Mouse (Mus musculus) megakaryocyte progenitor cell, adult 5-6 weeks (primary cell): Measurements from ENCODE around the gene BC051142. TPM values are rescaled to one million over a fixed set of nuclear protein-coding genes. Genes with fewer than 3 reads are reported as not detected.

Experiments
- ATAC-seq: replicated peaks from 2 replicates; pipeline ENCODE4 v1.8.0; 2016; ENCODE audit warnings: mild to moderate bottlenecking, moderate TSS enrichment, inconsistent platforms; ENCODE audit not compliant: poor library complexity
- total RNA-seq, 2 experiments: library from RNA; stranded (forward) in 1 of 2; stranded (reverse) in 1 of 2; fragments of 157-497, 149-512 nt in 1 of 2; fragments of 200-1000 nt in 1 of 2; gene quantifications; 2 replicates each; pipeline versions ENCODE4 v1.2.3 to v1.2.4; 2015 to 2017

Gene BC051142
- total RNA-seq (2015) (1.7 and 4.5 TPM in 2 replicates), total RNA-seq (2017) (1.0 and 2.4 TPM in 2 replicates)

DNA sequence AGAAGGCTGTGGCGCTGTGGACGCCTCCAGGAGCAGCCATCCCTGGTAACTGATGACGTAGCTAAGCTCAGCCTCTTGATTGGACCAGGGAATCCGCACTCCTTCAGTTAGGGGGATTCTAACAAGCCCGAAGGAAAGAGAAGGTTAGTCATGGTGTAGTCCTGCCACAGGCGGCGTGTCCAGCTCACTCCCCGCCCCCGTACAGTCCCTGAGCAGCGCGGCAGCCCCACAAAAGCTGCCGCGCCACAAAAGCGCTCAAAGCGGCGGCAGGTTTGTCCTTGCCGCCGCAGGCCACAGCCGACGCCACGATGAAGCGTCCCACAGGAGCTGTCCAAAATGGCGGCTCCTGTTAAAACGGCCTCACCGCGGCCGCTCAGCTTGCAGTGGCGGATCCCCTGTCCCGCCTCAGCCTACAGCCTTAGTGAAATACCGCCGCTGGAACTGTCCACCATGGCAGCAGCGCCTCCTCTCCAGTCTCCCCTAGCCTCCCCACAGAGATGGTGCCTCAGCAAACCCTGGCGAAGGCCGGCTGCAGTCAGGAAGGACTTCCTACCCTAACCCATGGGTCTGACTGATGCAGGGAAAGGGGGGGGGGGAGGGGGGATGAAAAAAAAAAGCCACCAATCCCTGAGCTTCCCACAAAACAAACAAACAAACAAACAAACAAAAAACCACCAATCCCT lies at the start of gene BC051142:
BC051142 (plus strand) TSS at position 110 of the 683 bp plus-strand sequence.
- peak; percentile 94 for ATAC-seq

DNA sequence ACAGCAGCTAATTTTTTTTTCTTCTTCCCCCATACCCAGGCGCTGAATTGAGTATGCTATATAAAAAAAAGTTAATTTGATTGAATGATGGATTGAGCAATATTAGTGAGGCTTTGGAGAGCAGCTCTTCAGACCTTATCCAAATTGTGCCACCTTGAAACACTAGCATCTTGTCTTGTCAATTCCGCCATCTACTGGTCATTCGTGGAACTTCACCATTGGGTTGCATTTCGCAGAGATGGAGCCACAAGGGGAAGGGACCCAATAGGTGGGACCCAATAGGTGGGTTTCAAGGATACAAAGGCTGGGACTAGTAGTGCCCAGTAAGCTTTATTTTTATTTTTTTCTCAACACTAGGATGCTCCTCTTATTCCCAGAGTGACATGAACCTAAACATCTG lies 49.2 kb upstream of the BC051142 start:
- peak; percentile 73 for ATAC-seq

DNA sequence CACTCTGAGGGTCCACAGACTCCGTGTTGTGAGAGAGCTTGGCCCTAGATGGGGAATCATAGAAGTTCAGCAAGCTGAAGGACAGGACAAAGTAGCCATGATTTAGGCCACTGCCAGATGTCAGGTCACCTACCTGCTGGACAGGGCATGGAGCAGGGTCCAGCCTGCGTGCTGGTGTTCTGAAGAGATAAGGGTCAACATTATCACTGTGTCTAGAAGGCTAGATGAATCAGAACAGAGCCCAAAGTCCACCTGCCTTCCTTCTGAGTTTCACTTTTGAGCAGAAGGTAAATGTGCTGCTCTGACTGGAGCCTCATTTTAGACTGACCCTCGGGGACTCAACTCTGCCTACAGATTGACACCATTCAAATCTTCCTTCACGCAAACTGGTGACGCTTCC lies 44.1 kb upstream of the BC051142 start, which contains the start of gene Btnl2:
Btnl2 (plus strand) TSS at position 284 of the 400 bp plus-strand sequence.
- no peak for ATAC-seq

DNA sequence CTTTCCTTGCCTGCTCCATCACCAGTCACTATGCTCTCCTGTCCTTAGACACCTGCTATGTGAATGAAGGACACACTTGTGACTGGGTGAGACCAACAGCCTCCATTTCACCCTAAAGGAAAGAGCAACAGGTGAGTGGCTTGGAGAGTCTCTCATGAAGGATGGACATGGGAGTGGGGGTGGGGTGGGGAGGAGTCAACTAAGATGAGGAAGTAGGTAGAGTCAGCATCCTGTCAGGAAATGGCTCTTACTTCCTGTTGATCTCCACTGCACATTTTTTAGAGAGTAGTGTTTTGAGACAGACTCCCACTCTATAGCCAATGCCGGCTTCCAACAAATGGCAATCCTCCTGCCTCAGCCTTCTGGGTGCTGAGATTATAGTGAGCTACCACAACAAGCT lies 43.7 kb upstream of the BC051142 start:
- ATAC-seq = 0 out of 2 replicates have a peak, but pooled peaks have one; percentile 52

DNA sequence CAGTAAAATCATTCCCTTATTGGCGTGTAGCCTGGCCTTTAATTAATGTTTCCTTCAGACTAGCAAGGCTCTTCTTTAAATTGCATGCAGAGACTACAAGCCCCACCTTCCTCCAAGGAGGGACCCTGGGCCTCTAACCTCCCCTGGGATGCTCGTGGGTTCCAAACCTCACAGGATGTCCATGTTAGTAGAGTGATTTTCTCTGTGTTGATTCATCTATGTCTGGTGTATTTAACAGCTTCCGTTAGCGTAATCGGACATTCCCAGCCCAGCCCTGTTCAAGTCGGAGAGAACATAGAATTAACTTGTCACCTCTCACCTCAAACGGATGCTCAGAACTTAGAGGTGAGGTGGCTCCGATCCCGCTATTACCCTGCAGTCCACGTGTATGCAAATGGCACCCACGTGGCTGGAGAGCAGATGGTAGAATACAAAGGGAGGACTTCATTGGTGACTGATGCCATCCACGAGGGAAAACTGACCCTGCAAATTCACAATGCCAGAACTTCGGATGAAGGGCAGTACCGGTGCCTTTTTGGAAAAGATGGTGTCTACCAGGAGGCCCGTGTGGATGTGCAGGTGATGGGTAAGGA lies 35.6 kb upstream of the BC051142 start:
- no peak for ATAC-seq

DNA sequence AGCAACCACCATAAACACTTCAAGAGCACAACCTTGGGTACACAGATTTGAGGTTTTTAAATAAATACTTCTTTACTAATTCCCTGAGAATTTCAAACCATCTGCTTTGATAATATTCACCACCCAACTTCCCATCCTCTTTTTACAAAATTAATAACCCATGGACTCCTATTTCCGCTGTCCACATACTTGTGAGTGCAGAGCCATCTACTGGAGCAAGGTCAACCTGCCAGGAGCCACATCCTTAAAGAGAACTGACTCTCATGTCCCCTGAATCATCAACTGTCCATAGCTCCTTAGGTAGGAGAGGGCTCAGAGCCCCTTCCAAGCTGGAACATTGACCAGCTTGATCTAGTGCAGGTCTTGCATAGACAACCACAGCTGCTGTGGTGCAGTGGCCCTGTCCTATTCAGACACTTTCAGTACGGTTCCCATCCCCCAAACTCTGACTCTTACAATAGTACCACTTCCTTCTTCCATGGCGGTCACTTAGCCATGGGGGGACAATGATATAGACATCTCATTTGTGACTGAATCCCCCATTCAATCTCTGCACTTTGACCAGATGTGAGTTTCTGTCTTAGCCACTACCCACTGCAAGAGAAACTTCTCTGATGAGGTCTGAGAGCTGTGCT lies 34.8 kb upstream of the BC051142 start:
- no peak for ATAC-seq

DNA sequence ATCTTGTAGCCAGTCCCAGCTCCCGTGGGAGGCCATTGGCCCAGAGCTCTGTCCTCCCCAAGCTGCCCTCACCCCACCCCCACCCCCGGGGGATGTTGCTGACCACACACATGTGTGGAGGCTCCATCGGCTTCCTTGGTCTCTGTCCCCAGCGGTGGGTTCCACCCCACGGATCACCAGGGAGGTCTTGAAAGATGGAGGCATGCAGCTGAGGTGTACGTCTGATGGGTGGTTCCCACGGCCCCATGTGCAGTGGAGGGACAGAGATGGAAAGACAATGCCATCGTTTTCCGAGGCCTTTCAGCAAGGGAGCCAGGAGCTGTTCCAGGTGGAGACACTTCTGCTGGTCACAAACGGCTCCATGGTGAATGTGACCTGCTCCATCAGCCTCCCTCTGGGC lies 33.6 kb upstream of the BC051142 start:
- ATAC-seq = no peak

DNA sequence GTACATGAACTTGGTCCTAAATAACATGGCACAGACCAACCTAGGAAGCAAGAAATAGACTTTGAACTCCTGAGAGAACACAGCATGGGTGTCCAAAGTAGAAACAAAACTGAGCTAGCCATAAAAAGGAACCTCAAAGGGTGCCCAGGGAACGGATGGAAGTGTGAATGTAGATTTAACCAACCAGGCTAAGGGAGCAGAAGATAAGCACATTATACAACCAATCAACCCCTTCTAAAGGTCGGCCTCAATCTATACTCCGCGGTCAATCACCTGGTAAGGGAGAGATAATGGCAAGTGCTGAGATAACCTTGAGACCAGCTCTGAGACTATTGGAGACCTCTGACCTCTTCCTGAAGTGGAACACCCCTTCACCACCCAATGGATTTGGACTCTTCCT lies 28.1 kb upstream of the BC051142 start:
- ATAC-seq = no peak

DNA sequence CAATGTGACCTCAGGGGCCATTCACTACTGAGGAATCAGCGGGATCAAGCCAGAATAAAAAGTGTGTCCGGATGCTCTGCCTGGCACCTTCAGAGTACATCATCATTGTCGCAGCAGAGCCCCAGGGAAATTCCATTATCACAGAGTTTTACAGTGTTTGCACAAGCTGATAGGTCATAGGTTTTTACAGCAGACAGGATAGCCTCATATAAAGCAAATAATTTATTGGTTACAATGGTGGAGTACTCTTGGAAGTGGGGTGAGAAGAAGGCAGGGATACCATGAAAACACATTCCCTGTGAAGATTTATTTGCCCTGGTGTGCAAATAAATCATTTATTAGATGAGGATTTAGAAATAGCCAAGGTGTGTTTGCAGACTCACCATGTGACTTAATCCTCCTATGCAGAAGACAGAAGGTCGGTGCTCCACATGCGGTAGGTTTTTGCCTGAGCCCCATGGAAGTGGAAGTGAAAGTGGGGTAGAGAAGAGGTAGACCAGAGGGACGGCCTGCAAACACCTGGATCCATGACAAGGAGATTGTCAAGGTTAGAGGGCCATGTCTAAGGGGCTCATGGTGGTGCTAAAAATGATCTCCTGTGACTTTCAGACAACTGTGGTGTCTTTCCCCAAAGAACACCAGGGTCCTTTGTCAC lies 25.4 kb upstream of the BC051142 start:
- ATAC-seq = no peak

DNA sequence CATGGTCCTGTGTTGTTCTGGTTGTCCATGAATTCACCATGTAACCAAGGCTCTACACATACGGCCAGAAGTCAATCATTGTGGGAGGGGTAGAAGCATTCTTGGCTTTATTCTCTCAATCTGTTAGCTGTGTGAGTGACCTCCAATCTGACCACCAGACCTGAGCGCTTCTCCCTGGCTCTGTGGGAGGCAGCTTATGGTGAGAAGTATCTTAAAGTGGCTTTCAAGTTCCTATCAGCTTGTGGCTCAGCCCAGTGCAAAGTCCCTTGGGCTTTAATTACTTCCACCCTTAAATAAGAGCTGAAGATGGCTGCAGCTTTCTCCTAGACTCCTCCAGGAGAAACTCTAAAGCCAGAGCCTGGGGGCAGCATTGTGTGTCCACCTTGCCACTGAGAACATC lies 21.8 kb upstream of the BC051142 start, which contains the start of gene Btnl1:
Btnl1 (plus strand) TSS at position 286 of the 400 bp plus-strand sequence.
- no peak for ATAC-seq

DNA sequence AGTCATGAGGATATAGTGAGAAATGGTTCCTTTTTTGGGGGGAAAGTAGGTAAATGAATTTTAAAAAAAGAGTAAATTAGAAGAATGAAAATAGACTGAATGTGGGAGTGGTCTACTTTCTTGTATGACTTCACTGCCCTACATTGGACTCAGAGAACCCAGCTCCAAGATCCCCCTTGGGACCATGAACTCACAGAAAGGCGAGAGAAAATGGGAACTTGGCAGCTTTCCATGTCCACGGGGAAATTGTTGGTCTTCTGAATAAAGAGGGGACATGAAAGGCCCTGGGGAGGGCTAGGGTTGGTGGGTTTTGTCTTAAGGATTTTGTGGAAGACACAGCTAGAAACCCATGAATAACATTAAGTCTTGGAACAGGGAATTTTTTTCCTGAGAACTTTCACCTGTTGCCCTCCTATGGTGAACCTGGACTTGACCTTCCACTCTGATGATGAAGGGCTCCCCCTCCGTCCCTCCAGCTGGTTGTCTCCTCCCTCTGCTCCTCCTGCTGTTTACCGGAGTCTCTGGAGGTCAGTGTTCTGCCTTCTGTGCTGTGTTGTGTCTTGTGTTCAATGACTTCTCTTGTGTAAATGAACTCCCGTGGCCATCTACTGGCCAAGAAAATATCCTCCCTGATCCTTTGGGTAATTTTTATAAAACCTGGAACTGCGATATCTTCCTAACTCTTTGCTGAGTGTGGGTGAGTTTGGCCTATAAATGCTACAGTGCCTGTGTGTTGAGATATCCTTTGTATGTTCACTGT lies 21.0 kb upstream of the BC051142 start:
- ATAC-seq = peak; percentile 23; the same call in 1 of the 2 replicates

DNA sequence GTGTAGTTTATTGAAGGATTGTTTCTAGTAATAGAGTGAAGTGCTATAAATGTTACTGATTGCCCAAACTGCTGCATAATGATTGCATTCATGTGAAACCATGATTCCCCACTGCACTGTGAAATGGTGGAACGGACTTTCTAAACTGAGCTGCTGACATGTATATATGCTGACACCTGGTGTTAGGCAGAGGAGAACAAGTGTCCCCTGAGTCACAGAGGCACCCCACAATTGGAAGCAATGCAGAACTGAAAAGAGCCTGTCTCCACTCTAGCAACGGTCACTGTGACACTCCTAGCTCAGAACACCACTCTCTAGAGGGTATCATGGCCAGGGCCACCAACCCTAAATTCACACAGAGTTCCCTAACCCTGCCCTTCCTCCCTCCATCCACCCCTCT lies 19.9 kb upstream of the BC051142 start:
- no peak for ATAC-seq

DNA sequence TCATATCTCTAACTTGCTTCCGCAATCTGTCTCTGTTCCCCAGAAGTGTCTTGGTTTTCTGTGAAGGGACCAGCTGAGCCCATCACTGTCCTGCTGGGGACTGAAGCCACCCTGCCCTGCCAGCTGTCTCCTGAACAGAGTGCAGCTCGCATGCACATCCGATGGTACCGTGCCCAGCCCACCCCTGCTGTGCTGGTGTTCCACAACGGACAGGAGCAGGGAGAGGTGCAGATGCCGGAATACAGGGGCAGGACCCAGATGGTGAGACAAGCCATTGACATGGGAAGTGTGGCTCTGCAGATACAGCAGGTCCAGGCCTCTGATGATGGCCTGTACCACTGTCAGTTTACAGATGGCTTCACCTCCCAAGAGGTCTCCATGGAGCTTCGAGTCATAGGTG lies 19.2 kb upstream of the BC051142 start:
- no peak for ATAC-seq

DNA sequence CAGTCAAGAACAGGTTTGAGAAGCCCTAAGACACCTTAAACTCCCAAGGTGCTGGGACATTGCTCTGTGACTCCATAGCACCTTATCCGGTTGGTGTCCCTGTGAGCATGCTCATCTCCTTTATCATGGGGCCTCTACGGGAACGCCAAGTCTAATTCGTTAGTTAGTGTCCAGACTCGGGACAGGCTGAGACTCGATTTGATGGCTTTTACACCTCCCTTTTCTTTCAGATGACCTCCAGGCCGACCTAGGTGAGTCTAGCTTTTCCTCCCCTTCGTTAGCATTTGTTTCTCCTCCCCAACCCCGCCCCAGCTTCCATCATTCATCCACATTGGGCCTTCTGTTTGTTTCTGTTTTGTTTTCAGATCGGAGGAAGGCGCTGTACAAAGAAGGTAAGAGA lies 16.7 kb upstream of the BC051142 start:
- no peak for ATAC-seq

DNA sequence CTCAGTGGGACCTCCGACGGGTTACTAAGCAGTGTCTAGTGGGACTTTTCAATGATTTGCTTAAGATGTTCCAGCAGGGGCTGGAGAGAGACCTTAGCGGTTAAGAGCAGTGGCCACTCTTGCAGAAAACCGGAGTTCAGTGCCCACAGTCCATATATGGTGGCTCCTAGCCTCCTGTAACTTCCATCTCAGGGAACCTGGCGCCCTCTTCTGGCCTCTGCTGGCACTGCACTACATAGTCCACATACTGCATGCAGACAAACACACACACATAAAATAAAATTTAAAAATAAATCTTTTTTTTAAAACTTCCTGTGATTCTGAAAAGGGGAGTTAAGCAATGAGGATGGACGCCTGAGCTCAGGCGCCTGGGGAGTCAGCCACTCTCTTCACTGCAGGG lies 15.4 kb upstream of the BC051142 start:
- ATAC-seq = peak; percentile 68

DNA sequence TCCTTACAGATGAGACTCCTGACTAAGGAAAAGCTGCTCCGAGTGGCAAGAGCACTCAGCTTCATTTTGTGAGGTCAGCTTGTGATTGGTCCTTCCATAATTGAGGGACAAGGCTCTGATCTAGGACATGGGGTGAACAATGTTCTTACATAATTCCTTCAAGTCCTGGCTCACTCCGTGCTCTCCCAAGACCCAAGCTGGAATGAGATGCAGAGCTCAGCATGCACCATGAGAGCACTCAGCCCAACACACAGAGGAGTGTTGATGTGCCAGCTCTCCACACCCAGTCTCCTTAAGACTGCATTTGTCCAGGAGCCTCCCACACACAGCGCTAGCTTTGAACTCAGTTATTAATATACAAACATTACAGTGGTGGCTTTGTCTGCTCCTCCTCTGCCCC lies 13.9 kb upstream of the BC051142 start:
- no peak for ATAC-seq

DNA sequence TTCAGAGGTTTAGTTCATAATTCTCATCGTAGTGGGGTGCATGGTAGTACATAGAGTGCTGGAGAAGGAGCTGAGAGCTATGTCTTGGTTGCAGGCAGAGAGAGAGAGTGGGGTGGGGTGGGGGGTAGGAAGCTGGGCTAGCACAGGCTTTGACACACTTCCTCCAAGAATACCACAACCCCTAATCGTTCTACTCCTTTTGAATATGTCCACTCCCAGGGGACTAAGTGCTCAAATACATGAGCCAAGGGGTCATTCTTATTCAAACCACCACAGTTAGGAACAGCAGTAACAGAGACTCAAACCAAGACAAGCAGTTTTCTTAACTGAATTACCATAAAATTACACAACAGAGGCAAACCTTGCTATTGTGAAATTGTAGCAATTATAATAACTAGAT lies 12.0 kb upstream of the BC051142 start:
- ATAC-seq = 0 out of 2 replicates have a peak, but pooled peaks have one; percentile 22

DNA sequence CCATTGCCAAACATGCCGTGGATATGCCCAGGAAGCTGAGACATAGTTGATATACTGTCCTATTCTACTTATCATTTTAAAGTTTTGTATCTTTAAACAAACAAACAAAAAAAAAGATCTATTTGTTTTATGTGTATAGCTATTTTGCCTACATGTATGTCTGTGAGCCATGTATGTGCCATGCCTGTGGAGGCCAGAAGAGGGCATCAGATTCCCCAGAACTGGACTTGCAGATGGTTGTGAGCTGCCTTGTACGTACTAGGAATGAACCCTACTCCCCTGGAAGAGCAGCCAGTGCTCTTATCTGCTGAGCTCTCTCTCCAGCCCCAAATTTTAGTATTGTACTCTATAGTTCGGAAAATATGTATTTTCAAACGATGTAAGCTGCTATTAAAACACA lies 10.1 kb upstream of the BC051142 start:
- ATAC-seq = peak; percentile 75

DNA sequence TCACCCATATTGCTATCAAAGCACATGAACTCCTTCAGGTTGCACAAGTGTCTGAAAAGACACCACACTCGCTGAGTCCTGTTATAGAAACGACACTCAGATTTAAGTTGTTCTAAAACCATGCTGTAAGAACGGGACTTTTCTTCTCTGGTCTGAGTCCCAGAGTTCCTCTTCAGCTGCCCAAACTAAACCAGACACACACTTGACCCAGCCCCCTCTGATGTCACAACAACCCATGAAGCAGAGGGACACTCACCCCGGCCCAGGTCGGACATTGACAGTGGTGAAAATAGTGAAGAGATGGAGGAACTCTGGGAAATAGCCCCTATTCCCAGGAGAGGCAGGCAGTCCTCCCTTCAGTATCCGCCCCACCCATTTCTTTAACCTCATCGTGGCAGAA lies 7.1 kb upstream of the BC051142 start:
- ATAC-seq = peak; percentile 41; the same call in 1 of the 2 replicates

DNA sequence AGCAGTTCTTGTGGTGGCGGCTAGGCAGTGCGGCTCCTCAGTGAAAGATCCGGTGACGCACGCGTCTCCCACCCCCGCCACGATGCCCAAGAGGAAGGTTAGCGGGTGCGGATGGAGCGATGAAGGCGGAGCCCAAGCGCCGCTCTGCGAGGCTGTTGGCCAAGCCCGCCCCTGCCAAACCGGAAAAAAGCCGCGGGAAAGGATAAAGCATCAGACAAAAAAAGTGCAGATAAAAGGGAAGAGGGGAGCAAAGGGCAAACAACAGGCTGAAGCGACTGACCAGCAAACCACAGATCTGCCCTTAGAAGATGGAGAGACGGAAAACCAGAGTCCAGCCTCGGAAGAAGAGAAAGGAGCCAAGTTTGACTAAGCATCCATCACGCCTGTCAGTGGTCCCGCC lies 6.3 kb upstream of the BC051142 start:
- peak; percentile 88 for ATAC-seq

DNA sequence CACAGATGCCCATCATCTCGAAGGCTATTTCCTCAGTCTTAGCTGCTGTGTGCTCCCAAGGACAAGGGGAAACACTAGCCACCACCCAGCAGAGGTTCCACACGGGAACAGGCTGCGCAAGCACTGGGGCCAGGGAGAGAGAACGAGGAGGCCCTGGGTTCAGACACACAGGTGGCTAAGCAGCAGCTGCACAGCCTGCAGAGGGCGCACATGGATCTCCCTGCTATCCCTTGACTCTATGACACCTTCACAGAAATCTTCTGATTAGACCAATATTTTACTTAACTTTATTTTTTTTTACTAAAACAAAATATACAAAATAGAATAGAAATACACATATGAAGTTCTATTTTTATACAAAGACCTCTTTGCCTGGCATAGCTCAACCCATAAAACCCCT lies 1.3 kb upstream of the BC051142 start:
- 0 out of 2 replicates have a peak, but pooled peaks have one; percentile 27 for ATAC-seq
